Mouse (Mus musculus) spleen, postnatal 10 days (tissue): ENCODE results near the gene Fam155a.
"Not testable (repeated sequence)": the region's sequence is repeated elsewhere in the genome, so short reads cannot be mapped to it uniquely, and the experiment has no call there.

Experiments used
- DNase-seq, 2 experiments: peaks; one replicate each; pipeline ENCODE4 v3.0.0; 2021 to 2022; ENCODE audit warnings: low spot score in 2 of 2

Fam155a gene

GRCm38 (mm10) chr8:9660014-9660413 is 110.9 kb downstream of the Fam155a start:
- DNase-seq, result not testable (repeated sequence)

- no peak for DNase-seq
Observed at GRCm38 (mm10) chr8:9656901-9657300, 114.1 kb downstream of the Fam155a start.

GRCm38 (mm10) chr8:9654826-9655225 is 116.1 kb downstream of the Fam155a start:
- no peak for DNase-seq

- no peak for DNase-seq
Observed at GRCm38 (mm10) chr8:9653643-9654042, 117.3 kb downstream of the Fam155a start.

- DNase-seq, result no peak
Observed at GRCm38 (mm10) chr8:9638162-9638561, 132.8 kb downstream of the Fam155a start.

- no peak for DNase-seq
Observed at GRCm38 (mm10) chr8:9635240-9635639, 135.7 kb downstream of the Fam155a start.

GRCm38 (mm10) chr8:9607086-9607701 is 163.8 kb downstream of the Fam155a start:
- no peak for DNase-seq

- no peak for DNase-seq
Observed at GRCm38 (mm10) chr8:9596003-9596402, 175.0 kb downstream of the Fam155a start.

GRCm38 (mm10) chr8:9581836-9582235 is 189.1 kb downstream of the Fam155a start:
- no peak for DNase-seq

- DNase-seq, result no peak
Observed at GRCm38 (mm10) chr8:9580192-9580591, 190.8 kb downstream of the Fam155a start.

- no peak for DNase-seq
Observed at GRCm38 (mm10) chr8:9571977-9572376, 199.0 kb downstream of the Fam155a start.

- no peak for DNase-seq
Observed at GRCm38 (mm10) chr8:9569516-9570170, 201.3 kb downstream of the Fam155a start.

- DNase-seq, result no peak
Observed at GRCm38 (mm10) chr8:9549199-9549598, 221.8 kb downstream of the Fam155a start.

- DNase-seq, result no peak
Observed at GRCm38 (mm10) chr8:9547558-9547954, 223.4 kb downstream of the Fam155a start.

- no peak for DNase-seq
Observed at GRCm38 (mm10) chr8:9546919-9547557, 223.9 kb downstream of the Fam155a start.

- no peak for DNase-seq
Observed at GRCm38 (mm10) chr8:9546429-9546828, 224.5 kb downstream of the Fam155a start.

GRCm38 (mm10) chr8:9545665-9546064 is 225.3 kb downstream of the Fam155a start:
- DNase-seq, result no peak

GRCm38 (mm10) chr8:9535730-9536372 is 235.1 kb downstream of the Fam155a start:
- no peak for DNase-seq

- no peak for DNase-seq
Observed at GRCm38 (mm10) chr8:9526515-9526914, 244.4 kb downstream of the Fam155a start.

GRCm38 (mm10) chr8:9521577-9521976 is 249.4 kb downstream of the Fam155a start:
- DNase-seq, result no peak

GRCm38 (mm10) chr8:9500751-9501150 is 270.2 kb downstream of the Fam155a start:
- no peak for DNase-seq

GRCm38 (mm10) chr8:9494225-9494598 is 276.7 kb downstream of the Fam155a start:
- no peak for DNase-seq
